Mouse (Mus musculus): Measurements from ENCODE around the gene Ppcdc. TPM values are rescaled to one million over a fixed set of nuclear protein-coding genes. Genes with fewer than 3 reads are reported as not detected.
A peak's percentile ranks its signal among the peaks of the same experiment; 100 is the strongest.

Gene Ppcdc
- polyA plus RNA-seq, 1 experiment from 2014 or later = 17.3 TPM

GRCm38 (mm10) chr9:57417341-57417740 lies 22.6 kb downstream of the Ppcdc start:
- Histone ChIP-seq H3K27me3 (replicated peaks; ENCODE audit: control insufficient read depth, insufficient read depth, low read length) (no peaks in the 10 kb centered on the region), H3K27ac (ENCODE audit: low read depth, low read length) (no peak overlapping the region), H3K4me2 (replicated peaks; ENCODE audit: low read depth) (no peak overlapping the region), H3K4me1 (replicated peaks; ENCODE audit: control insufficient read depth, insufficient read depth, low read length) (peaks cover 20% of the 10 kb centered on the region), H3K4me3 (ENCODE audit: low read depth, low read length) (no peak overlapping the region), H3K9ac (ENCODE audit: low read depth, low read length) (no peak overlapping the region), H3K9me3 (ENCODE audit: control insufficient read depth) (no peaks in the 10 kb centered on the region), H3K36me3 (ENCODE audit: control insufficient read depth, insufficient read depth) (peaks cover 12% of the 10 kb centered on the region; the same call in 1 of the 2 replicates)
- ATAC-seq = no peak
- WGBS = 81% methylated on average over 8 of the region's 8 CpGs
- TF ChIP-seq CTCF (IDR thresholded peaks at IDR 0.05; ENCODE audit: low read depth) = no peak

DNA sequence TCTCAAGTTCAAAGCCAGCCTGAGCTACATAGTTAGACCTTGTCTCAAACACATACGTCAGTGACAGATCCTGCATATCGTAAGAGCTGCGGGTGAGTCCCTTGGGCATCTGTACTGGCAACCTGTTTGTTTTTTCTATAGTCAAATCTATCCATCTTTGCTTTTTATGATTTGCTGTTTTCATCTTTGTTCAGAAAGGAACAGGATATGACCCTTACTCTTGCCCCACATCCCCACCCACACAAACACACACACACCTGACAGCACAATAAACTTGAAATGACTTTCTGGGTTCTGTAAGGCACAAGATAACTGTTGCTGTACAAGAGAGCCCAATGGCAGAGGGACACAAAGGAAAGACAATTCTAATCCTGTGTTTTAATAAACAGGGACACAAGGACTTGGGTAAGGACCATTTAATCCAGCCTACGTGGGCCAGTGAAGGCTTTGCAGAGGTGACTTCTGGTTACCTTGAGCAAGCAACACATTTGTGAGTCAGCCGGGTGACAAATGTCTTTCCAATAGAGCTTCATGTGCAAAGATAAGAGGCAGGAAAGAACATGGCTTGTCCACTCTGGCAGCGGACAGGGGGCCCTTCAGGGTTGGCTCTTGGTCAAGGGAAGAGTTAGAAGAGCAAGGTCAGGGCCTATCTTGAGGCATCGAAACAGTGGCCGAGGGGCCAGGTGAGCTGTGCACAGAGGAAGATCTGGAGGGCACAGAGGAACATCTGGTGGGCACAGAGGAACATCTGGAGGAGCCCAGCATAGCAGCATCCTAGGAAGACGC lies 32.6 kb downstream of the Ppcdc start:
- Histone ChIP-seq H3K4me3 (ENCODE audit: low read depth, low read length) (no peak overlapping the region), H3K9ac (ENCODE audit: low read depth, low read length) (no peak overlapping the region), H3K27ac (ENCODE audit: low read depth, low read length) (0 out of 2 replicates have a peak overlapping the region, but pooled peaks have one; percentile 8), H3K4me1 (replicated peaks; ENCODE audit: control insufficient read depth, insufficient read depth, low read length) (no peaks in the 10 kb centered on the region), H3K4me2 (replicated peaks; ENCODE audit: low read depth) (no peak overlapping the region), H3K27me3 (replicated peaks; ENCODE audit: control insufficient read depth, insufficient read depth, low read length) (no peaks in the 10 kb centered on the region), H3K36me3 (ENCODE audit: control insufficient read depth, insufficient read depth) (no peaks in the 10 kb centered on the region), H3K9me3 (ENCODE audit: control insufficient read depth) (no peaks in the 10 kb centered on the region)
- TF ChIP-seq CTCF (IDR thresholded peaks at IDR 0.05; ENCODE audit: low read depth) = no peak
- 72% methylated on average over 9 of the region's 9 CpGs for WGBS
- no peak for ATAC-seq

GRCm38 (mm10) chr9:57406395-57406794 lies 33.5 kb downstream of the Ppcdc start:
- 0 out of 2 replicates have a peak, but pooled peaks cover 4% of the 10 kb centered on the region for H3K4me1 ChIP-seq (replicated peaks; ENCODE audit: control insufficient read depth, insufficient read depth, low read length)
- H3K4me2 ChIP-seq (replicated peaks; ENCODE audit: low read depth) = no peak overlapping the region
- no peak overlapping the region for H3K9ac ChIP-seq (ENCODE audit: low read depth, low read length)
- H3K36me3 ChIP-seq (ENCODE audit: control insufficient read depth, insufficient read depth) = no peaks in the 10 kb centered on the region
- no peak for TF ChIP-seq CTCF (IDR thresholded peaks at IDR 0.05; ENCODE audit: low read depth)
- H3K4me3 ChIP-seq (ENCODE audit: low read depth, low read length) = no peak overlapping the region
- ATAC-seq = peak; percentile 56
- no peaks in the 10 kb centered on the region for H3K27me3 ChIP-seq (replicated peaks; ENCODE audit: control insufficient read depth, insufficient read depth, low read length)
- H3K27ac ChIP-seq (ENCODE audit: low read depth, low read length) = 0 out of 2 replicates have a peak overlapping the region, but pooled peaks have one; percentile 8
- 50% methylated on average over 5 of the region's 5 CpGs for WGBS
- no peaks in the 10 kb centered on the region for H3K9me3 ChIP-seq (ENCODE audit: control insufficient read depth)

DNA sequence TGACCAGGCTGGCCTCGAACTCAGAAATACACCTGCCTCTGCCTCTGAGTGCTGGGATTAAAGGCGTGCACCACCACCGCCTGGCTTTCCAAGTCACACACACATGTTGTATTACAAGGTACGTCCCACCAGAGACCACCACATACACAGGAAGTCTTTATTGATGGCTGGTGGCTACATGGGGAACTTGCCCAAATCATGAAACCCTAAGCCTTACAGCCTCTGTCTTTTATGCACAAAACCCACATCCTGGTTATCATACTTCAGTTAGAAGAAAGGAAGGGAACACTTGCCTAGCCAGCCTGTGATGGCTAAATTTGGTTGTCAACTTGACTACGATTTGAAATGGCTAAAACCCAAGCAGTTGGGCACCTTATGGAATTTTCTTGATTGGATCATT lies 35.9 kb downstream of the Ppcdc start:
- no peak overlapping the region for H3K9ac ChIP-seq (ENCODE audit: low read depth, low read length)
- no peak overlapping the region for H3K4me2 ChIP-seq (replicated peaks; ENCODE audit: low read depth)
- peaks cover 10% of the 10 kb centered on the region; the same call in 1 of the 2 replicates for H3K9me3 ChIP-seq (ENCODE audit: control insufficient read depth)
- ATAC-seq = no peak
- H3K27me3 ChIP-seq (replicated peaks; ENCODE audit: control insufficient read depth, insufficient read depth, low read length) = no peaks in the 10 kb centered on the region
- 92% methylated on average over 5 of the region's 5 CpGs for WGBS
- no peaks in the 10 kb centered on the region for H3K36me3 ChIP-seq (ENCODE audit: control insufficient read depth, insufficient read depth)
- 0 out of 2 replicates have a peak, but pooled peaks cover 4% of the 10 kb centered on the region for H3K4me1 ChIP-seq (replicated peaks; ENCODE audit: control insufficient read depth, insufficient read depth, low read length)
- no peak overlapping the region for H3K27ac ChIP-seq (ENCODE audit: low read depth, low read length)
- TF ChIP-seq CTCF (IDR thresholded peaks at IDR 0.05; ENCODE audit: low read depth) = no peak
- H3K4me3 ChIP-seq (ENCODE audit: low read depth, low read length) = no peak overlapping the region

DNA sequence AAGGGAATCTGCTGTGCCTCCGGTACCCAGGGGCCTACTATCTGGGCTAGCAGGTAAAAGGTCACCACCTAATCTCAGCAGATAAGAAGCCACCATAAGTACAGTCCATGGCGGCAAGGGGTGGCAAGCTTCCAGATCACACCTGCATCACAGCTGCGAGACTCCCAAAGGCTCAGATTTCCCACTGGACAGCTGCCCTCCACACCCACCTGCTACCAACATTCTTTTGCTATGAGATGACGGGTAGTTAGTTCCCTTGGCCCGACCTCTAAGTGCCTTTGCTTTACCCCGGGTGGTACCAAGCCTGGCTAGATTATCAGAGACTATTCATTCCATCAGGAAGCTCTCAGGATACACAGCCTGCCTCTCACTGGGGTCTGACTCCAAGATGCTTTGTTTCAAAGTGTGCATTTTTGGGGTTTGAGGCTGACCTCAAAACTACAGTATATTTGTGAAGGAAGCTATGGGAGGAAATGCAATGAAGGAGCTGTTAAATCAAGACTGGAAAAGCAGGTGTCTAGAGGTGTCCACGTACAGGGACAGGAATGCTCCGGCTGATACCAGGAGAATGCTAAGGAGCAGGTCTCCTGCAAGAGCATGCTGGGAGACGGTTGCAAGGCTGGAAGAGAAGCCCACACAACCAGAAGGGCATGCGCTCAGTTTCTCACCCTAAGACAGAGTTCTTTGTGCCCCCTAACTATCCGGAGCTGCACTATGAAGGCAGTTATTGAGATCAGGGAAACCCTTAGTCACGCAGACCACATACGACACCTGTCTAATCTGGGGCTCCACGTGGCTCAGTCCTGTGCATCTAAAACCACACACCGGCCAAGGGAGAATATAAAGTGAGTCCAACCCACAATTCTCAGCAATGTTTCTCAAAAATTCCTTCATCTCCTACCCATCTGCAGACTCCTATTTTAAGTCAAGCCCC lies 37.3 kb downstream of the Ppcdc start:
- TF ChIP-seq CTCF (IDR thresholded peaks at IDR 0.05; ENCODE audit: low read depth) = no peak
- no peaks in the 10 kb centered on the region for H3K27me3 ChIP-seq (replicated peaks; ENCODE audit: control insufficient read depth, insufficient read depth, low read length)
- 0 out of 2 replicates have a peak, but pooled peaks cover 4% of the 10 kb centered on the region for H3K4me1 ChIP-seq (replicated peaks; ENCODE audit: control insufficient read depth, insufficient read depth, low read length)
- no peak overlapping the region for H3K4me2 ChIP-seq (replicated peaks; ENCODE audit: low read depth)
- peak; percentile 85 for ATAC-seq
- no peak overlapping the region for H3K4me3 ChIP-seq (ENCODE audit: low read depth, low read length)
- 56% methylated on average over 15 of the region's 15 CpGs for WGBS
- H3K36me3 ChIP-seq (ENCODE audit: control insufficient read depth, insufficient read depth) = no peaks in the 10 kb centered on the region
- no peak overlapping the region for H3K9ac ChIP-seq (ENCODE audit: low read depth, low read length)
- peak overlapping the region; percentile 50 for H3K27ac ChIP-seq (ENCODE audit: low read depth, low read length)
- H3K9me3 ChIP-seq (ENCODE audit: control insufficient read depth) = peaks cover 10% of the 10 kb centered on the region; the same call in 1 of the 2 replicates

- Histone ChIP-seq H3K4me2 (replicated peaks; ENCODE audit: low read depth) (no peak overlapping the region), H3K9ac (ENCODE audit: low read depth, low read length) (no peak overlapping the region), H3K36me3 (ENCODE audit: control insufficient read depth, insufficient read depth) (no peaks in the 10 kb centered on the region), H3K4me1 (replicated peaks; ENCODE audit: control insufficient read depth, insufficient read depth, low read length) (0 out of 2 replicates have a peak, but pooled peaks cover 4% of the 10 kb centered on the region), H3K9me3 (ENCODE audit: control insufficient read depth) (peaks cover 10% of the 10 kb centered on the region; the same call in 1 of the 2 replicates), H3K27ac (ENCODE audit: low read depth, low read length) (no peak overlapping the region), H3K27me3 (replicated peaks; ENCODE audit: control insufficient read depth, insufficient read depth, low read length) (no peaks in the 10 kb centered on the region), H3K4me3 (ENCODE audit: low read depth, low read length) (no peak overlapping the region)
- no peak for TF ChIP-seq CTCF (IDR thresholded peaks at IDR 0.05; ENCODE audit: low read depth)
- ATAC-seq = no peak
- WGBS = 93% methylated on average over 2 of the region's 2 CpGs
Measured at GRCm38 (mm10) chr9:57398773-57399172, 41.2 kb downstream of the Ppcdc start.
